Mouse (Mus musculus): ENCODE measurements at regions not wholly inside any gene's neighbourhood (a gene's known extent, or its start where the extent isn't known, plus 50 kb on each side); places are given as distances from the start of the nearest gene placed in this dataset.

DNA sequence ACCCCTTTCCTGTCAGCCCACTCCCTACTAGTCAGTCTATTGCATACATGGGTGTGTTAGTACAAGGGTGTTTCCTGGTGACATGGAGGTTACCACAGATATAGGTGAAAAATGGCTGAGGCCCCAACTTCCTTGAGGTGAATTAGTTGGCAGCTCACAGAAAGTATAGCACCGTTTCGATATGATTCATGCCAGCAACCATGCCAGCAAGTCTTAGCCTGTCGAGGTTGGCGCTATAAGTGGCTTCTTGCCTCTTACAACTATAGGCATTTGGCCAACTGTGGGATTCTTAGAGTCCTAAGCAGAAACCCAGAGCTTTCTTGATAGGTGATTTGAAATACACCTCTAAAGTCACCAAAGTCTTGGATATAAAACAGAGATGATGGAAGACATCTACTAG is 85.3 kb upstream of the Hs3st1 start:
- DNase-seq, result no peak

GRCm38 (mm10) chr5:39832565-39832964 is 77.3 kb upstream of the Hs3st1 start:
- peak; percentile 10 to 40 for DNase-seq

GRCm38 (mm10) chr5:39824680-39825079 is 69.4 kb upstream of the Hs3st1 start:
- DNase-seq, result no peak

GRCm38 (mm10) chr5:39806643-39807042 is 51.4 kb upstream of the Hs3st1 start:
- DNase-seq, result no peak

Measured in cerebellum, postnatal 36 days (tissue).